Mouse (Mus musculus) bone marrow, adult 2 months (tissue): ENCODE data around the gene Itgad. TPM values are rescaled to one million over a fixed set of nuclear protein-coding genes. Genes with fewer than 3 reads are reported as not detected.

Experiments
- H3K27ac ChIP-seq: fragments of 200-500 bp; 2 replicates; pipeline ENCODE4 v1.5.1; 2012; ENCODE audit warnings: low read depth, mild to moderate bottlenecking, control low read depth, inconsistent platforms, low read length; ENCODE audit not compliant: control insufficient read depth, poor library complexity, insufficient read depth
- H3K4me1 ChIP-seq: fragments of 200-500 bp; 2 replicates; pipeline ENCODE4 v1.6.1; 2011; ENCODE audit warnings: low read length; ENCODE audit not compliant: control insufficient read depth, insufficient read depth
- H3K4me3 ChIP-seq: fragments of 200-500 bp; replicated peaks from 2 replicates; pipeline ENCODE3; 2011; ENCODE audit warnings: mild to moderate bottlenecking, low read depth, low read length, control low read depth; ENCODE audit not compliant: control insufficient read depth
- CTCF ChIP-seq: fragments of 200-500 bp; IDR thresholded peaks from 2 replicates; pipeline ENCODE4 v1.5.1; 2011; ENCODE audit warnings: low read length, control low read depth; ENCODE audit not compliant: control insufficient read depth, insufficient read depth
- POLR2A ChIP-seq: fragments of 200-500 bp; IDR thresholded peaks from 2 replicates; pipeline ENCODE4 v1.6.1; 2011; ENCODE audit warnings: low read depth, mild to moderate bottlenecking, control low read depth, low read length, borderline replicate concordance; ENCODE audit not compliant: control insufficient read depth
- WGBS: fragments of 180-500 bp; shearing (Covaris S2); methylation state at CpG from one replicate; pipeline ENCODE4 v1.1.7; 2018; 5-methylcytosine and 5-hydroxymethylcytosine counted together
- polyA plus RNA-seq: library from polyadenylated mRNA; stranded (reverse); fragments of >200 nt; gene quantifications from 2 replicates; pipeline ENCODE4 v1.2.4, GENCODE M21; 2011; ENCODE audit warnings: low replicate concordance; ENCODE audit not compliant: missing spikeins, insufficient read depth, insufficient read length

Itgad gene
- polyA plus RNA-seq, 1 experiment = 9.8 TPM

GRCm38 (mm10) chr7:128164001-128164400 lies 9.8 kb downstream of the Itgad start:
- 91% methylated on average over 4 of the region's 4 CpGs for WGBS
- Histone ChIP-seq H3K27ac (no peak overlapping the region), H3K4me1 (no peaks in the 10 kb centered on the region; the same call in 1 of the 2 replicates), H3K4me3 (no peak overlapping the region)
- TF ChIP-seq CTCF = no peak

DNA sequence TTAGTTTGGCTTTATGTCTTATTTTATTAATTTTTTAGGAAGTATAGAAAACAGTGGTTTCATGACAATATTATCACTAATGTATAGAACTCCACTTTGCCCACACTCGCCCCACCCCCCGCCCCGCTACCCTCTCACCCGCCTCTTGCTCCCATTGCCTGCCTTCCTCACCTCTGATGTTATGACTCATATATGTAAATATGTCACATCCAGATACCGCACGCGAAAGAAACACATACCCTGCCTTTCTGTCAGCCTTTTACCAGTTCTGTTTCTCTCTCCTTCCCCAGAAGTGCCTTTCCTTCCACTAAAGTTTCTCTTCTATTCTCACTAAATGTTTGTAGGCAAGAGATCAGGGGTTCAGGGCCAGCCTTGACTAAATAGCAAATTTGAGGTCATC lies 12.2 kb downstream of the Itgad start:
- Histone ChIP-seq H3K4me1 (no peaks in the 10 kb centered on the region), H3K4me3 (no peak overlapping the region), H3K27ac (no peak overlapping the region)
- WGBS = 88% methylated on average over 7 of the region's 7 CpGs
- TF ChIP-seq CTCF = no peak
- TF ChIP-seq POLR2A = no peak

- WGBS = 69% methylated on average over 3 of the region's 3 CpGs
- Histone ChIP-seq H3K4me3 (no peak overlapping the region), H3K27ac (no peak overlapping the region), H3K4me1 (no peaks in the 10 kb centered on the region; the same call in 1 of the 2 replicates)
- TF ChIP-seq POLR2A (no peak), CTCF (no peak)
Observed at GRCm38 (mm10) chr7:128169996-128170395, 15.8 kb downstream of the Itgad start.

DNA sequence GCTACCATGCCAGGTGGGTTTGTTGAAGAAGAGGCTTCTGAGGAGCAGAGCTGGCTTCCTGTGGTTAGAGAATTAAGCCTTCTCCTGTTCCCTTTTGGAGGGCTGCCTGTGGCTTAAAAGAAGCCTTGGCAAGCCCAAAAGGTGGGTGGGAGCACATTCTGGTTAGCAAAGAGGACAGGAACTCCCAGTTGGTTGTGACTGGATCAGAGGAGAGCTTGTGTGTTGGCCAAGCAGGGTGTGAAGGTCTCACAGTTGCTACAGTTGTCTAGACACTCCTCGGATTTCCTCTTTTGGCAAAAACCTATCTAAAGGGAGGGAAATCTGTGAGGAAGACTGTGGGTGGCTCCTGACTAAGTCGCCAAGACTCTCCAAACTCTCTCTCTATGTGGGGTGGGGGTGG lies 24.2 kb downstream of the Itgad start:
- H3K4me1 ChIP-seq = peaks cover 16% of the 10 kb centered on the region
- no peak overlapping the region for H3K27ac ChIP-seq
- 15% methylated on average over 2 of the region's 2 CpGs for WGBS
- no peak overlapping the region for H3K4me3 ChIP-seq
- no peak for TF ChIP-seq POLR2A
- TF ChIP-seq CTCF = no peak

DNA sequence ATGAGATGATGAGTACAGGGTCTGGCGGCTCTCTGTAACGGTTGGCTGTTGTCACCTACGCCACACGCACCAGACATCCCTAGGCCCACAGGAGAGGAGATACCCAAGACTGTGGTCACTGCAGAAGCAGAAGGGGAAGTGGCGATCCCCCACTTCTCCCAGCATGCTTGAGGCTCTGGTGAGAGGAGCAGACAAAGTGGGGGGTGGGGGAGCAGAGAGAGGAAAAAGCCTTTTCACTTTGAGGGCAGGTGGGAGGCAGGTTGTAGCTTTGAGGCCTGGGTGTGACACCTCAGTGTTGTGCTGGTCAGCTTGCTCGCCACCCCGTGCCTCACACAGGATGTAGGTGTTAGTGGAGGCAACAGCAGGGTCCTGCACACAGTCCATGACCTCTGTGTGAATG lies 25.9 kb downstream of the Itgad start:
- Histone ChIP-seq H3K27ac (peak overlapping the region; percentile 16; the same call in 1 of the 2 replicates), H3K4me3 (no peak overlapping the region), H3K4me1 (peaks cover 16% of the 10 kb centered on the region)
- 14% methylated on average over 7 of the region's 7 CpGs for WGBS
- no peak for TF ChIP-seq POLR2A
- no peak for TF ChIP-seq CTCF

DNA sequence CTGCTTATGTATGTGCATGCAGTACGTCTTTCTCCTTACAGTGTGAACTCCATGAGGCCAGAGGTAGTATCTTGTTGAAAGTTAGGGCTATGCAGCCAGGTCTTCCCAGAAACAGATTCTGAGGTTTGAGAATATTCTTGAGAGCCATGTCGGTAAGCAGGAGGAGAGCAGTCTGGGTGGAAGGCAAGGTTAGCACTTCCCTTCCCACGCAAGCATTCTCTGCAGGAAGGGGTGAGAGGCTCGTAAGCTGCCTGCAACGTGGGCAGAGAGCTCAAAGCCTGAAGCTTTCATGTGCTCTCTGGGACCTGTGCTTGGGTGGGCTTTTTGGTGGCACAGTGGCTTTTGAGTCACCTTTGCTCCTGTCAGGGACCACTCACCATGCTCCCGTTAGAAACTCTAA lies 26.4 kb downstream of the Itgad start:
- Histone ChIP-seq H3K4me1 (peaks cover 16% of the 10 kb centered on the region), H3K27ac (peak overlapping the region; percentile 16; the same call in 1 of the 2 replicates), H3K4me3 (no peak overlapping the region)
- 17% methylated on average over 6 of the region's 6 CpGs for WGBS
- TF ChIP-seq CTCF (no peak), POLR2A (no peak)

- Histone ChIP-seq H3K4me1 (peaks cover 16% of the 10 kb centered on the region), H3K27ac (no peak overlapping the region), H3K4me3 (no peak overlapping the region)
- 51% methylated on average over 10 of the region's 10 CpGs for WGBS
- TF ChIP-seq POLR2A = no peak
- no peak for TF ChIP-seq CTCF
Observed at GRCm38 (mm10) chr7:128181691-128182090, 27.5 kb downstream of the Itgad start.

GRCm38 (mm10) chr7:128201607-128202006 lies 47.4 kb downstream of the Itgad start:
- TF ChIP-seq POLR2A = no peak
- TF ChIP-seq CTCF = no peak
- H3K27ac ChIP-seq = no peak overlapping the region
- H3K4me3 ChIP-seq = no peak overlapping the region
- H3K4me1 ChIP-seq = peaks cover 4% of the 10 kb centered on the region
- 78% methylated on average over 9 of the region's 9 CpGs for WGBS

GRCm38 (mm10) chr7:128203071-128203470 lies 48.9 kb downstream of the Itgad start:
- no peak for TF ChIP-seq POLR2A
- no peak for TF ChIP-seq CTCF
- Histone ChIP-seq H3K4me3 (no peak overlapping the region), H3K27ac (no peak overlapping the region), H3K4me1 (peaks cover 4% of the 10 kb centered on the region)
- WGBS = 89% methylated on average over 9 of the region's 9 CpGs
